10 mouse cellular contexts compared by ENCODE assay signal in genomic region chr13:29610051-29610931, GRCm38 (mm10).
DNase-seq lines count a peak whose midpoint lies in the region; ATAC-seq and TF ChIP-seq lines count a peak whose summit lies in the region.
"Had no signal": no experiment of that assay in that cellular context is flagged by ENCODE, and none has a peak within 500 bp of the region (broad histone marks: within the 10 kb centered on the region; RNA-seq: fewer than 3 reads in every experiment).

No protein-coding gene starts in this region.

- no peaks in the 10 kb centered on the region for H3K36me3 ChIP-seq in forebrain, postnatal 0 days (ENCODE audit: insufficient read depth)
- H3K36me3 ChIP-seq: embryonic facial prominence, embryonic 13.5 days; liver, embryonic 15.5 days had no signal

- H3K27me3 ChIP-seq in forebrain, postnatal 0 days (ENCODE audit: insufficient read depth, low read length), result no peaks in the 10 kb centered on the region
- H3K27me3 ChIP-seq: embryonic facial prominence, embryonic 13.5 days; liver, embryonic 15.5 days had no signal

- DNase-seq in cerebellum, postnatal 10 days, result peak; percentile 47 to 50
- no peak for DNase-seq in cerebellum, adult 11-12 months
- DNase-seq in A20 (ENCODE audit: low read depth, low spot score), result peak; percentile 85
- peak; percentile 67 for DNase-seq in forebrain, postnatal 0 days
- DNase-seq in thymus, postnatal 25 days, result no peak
- DNase-seq in adipocyte (ENCODE audit: low spot score), result no peak

- H3K27ac ChIP-seq in forebrain, postnatal 0 days (ENCODE audit: low read depth, low read length), result peak overlapping the region; percentile 74
- H3K27ac ChIP-seq: embryonic facial prominence, embryonic 13.5 days; liver, embryonic 15.5 days had no signal

- WGBS in forebrain, postnatal 0 days, result 15% methylated on average over 13 of the region's 13 CpGs

- ATAC-seq in forebrain, postnatal 0 days, result peak; percentile 83
- ATAC-seq in megakaryocyte progenitor cell, adult 5-6 weeks (replicated peaks; ENCODE audit: poor library complexity), result 0 out of 2 replicates have a peak, but pooled peaks have one; percentile 31
- no peak for ATAC-seq in inflammation-experienced regulatory T-cells, adult 6 months

- no peak overlapping the region for H3K4me2 ChIP-seq in forebrain, postnatal 0 days (ENCODE audit: low read depth)
- H3K4me2 ChIP-seq: embryonic facial prominence, embryonic 13.5 days; liver, embryonic 15.5 days had no signal

- H3K9me3 ChIP-seq in forebrain, postnatal 0 days (ENCODE audit: low read length), result no peaks in the 10 kb centered on the region
- H3K9me3 ChIP-seq: embryonic facial prominence, embryonic 13.5 days; liver, embryonic 15.5 days had no signal

- 0 out of 2 replicates have a peak overlapping the region, but pooled peaks have one; percentile 10 for H3K9ac ChIP-seq in forebrain, postnatal 0 days
- H3K9ac ChIP-seq: embryonic facial prominence, embryonic 13.5 days; liver, embryonic 15.5 days had no signal

- no peak for TF ChIP-seq CTCF in forebrain, postnatal 0 days (IDR thresholded peaks at IDR 0.05; ENCODE audit: low read depth)

- H3K4me3 ChIP-seq in forebrain, postnatal 0 days (ENCODE audit: low read depth, low read length), result no peak overlapping the region
- H3K4me3 ChIP-seq: embryonic facial prominence, embryonic 13.5 days; liver, embryonic 15.5 days had no signal

- H3K4me1 ChIP-seq in forebrain, postnatal 0 days (ENCODE audit: insufficient read depth), result peaks cover 10% of the 10 kb centered on the region; the same call in 1 of the 2 replicates

Comparison
In these comparisons a context has a peak if more than half of its experiments do, and no peak if none do; other contexts are left out.
1. DNase-seq: peak in cerebellum, postnatal 10 days (2 of 2), A20 (single experiment) and forebrain, postnatal 0 days (single experiment); none in cerebellum, adult 11-12 months (single experiment), thymus, postnatal 25 days (single experiment) and adipocyte (single experiment).